Mouse (Mus musculus) telencephalon, adult 2 months (tissue): ENCODE results near the gene Crx.
A peak's percentile ranks its signal among the peaks of the same experiment; 100 is the strongest.
"Not testable (repeated sequence)": the region's sequence is repeated elsewhere in the genome, so short reads cannot be mapped to it uniquely, and the experiment has no call there.

Source experiments
- DNase-seq: peaks from one replicate; pipeline ENCODE4 v3.0.0-alpha.2; 2011; ENCODE audit warnings: low read depth, low spot score

The Crx gene

DNA sequence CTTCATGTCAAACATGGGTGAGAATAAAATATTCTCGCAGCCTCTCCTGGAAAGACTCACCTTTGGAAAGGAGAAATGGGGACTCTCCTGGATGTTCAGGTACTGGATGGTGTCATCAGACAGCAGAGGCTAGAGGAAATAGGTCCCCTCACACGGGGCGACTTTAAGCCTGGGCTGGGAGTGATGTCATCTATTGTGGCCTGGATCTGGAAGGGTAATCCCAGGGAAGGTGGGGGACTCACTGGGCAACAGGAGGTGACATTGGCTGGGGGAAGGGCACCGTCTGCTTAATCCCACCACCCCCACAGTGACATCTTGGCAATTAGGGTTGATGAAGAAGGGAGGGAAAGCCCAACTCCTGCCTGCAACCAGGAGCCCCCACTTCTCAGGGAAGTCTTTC, at the start of gene Crx:
TSS of gene Crx (minus strand) at position 213 of the 400 bp plus-strand sequence.
- DNase-seq: no peak

DNA sequence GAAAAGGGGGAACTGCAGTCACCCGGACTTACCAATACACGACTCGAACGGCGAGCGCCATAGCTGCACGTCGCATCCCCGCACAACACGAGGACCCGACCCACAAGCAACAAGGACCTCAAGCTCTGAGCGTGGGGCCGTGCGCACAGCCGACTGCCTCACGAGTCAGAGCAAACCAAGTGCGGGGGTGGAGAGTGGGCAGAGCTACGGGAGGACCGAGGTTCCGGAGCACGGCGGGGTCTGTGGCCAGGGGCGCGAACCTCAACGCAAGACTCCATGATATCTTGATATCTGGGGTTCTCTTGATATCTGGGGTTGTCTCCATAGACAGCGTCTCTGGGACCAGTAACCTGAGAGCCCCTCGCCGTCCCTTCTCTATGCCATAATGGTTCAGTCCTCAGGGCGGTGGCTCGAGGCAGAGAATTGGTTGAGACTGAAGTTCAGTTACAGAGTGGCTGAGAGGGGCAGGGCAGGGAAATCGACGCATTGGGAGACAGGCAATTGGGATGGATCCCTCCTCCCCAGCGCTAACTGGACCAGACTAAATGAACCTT, 42.5 kb upstream of the Crx start, which contains the start of gene Selenow:
TSS of gene Selenow (minus strand) at position 183 of the 554 bp plus-strand sequence.
- DNase-seq: peak; percentile 93

DNA sequence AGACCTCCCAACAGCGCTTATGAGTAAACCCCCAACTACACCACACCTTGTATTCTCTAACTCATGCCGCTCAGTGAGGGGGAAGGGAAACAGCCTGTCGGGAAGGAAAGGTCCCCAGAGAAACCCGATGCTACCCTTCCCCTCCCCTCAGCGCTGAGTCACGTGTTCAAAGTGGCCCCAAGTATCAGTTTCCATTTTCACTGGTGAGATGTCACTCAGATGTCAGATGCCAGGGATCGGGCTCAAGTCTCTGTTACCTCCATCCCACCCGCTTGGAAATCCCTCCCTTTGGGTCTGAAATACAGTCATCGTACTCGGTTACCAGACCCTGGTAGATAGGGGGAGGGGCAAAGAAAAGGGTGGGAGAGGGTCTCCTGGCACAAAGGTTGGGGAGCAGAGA, 42.0 kb upstream of the Crx start:
- no peak for DNase-seq

DNA sequence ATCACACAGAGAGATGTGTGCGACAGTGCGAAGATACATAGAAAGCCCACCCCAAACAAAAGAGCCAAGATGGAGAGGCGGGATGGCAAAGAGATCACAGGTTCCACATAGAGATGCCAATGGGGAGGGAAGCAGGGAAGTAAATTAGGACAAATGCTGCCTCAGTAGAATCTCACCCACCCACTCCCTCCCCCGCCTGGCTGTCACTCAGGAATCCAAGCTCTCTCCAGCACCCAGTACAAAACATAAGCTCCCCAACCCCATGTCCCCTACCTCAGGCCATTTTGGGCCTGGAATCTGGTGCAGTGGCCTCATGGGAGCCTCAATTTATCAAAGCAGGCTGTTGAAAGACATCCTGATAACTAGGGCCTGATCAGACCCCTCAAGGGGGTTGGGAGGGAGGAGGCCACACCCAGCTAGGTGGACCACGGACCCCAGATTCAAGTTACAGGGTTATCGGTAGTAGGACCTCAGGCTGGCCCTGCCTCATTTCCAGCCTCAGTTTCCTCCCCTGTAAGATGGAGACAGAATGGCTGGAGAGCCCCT, 41.0 kb upstream of the Crx start:
- peak; percentile 56 for DNase-seq

DNA sequence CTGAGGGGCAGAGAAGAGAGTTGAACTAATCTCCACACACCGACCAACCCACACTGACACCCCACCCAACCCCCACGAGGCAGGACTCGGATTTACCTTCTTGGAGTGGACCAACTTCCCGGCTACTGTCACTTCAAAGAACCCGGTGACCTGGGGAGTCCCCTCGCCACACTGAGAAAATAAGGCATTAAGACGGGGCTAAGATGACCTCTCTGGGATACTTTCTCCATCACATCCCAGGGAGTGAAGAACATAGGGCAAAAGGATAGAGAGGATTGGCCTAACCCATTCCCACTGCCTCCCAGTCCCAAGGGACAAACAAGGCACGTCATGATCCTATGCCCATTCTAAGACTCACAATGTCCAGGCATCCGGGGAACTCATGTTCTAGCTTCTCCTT, 40.2 kb upstream of the Crx start:
- DNase-seq: no peak

DNA sequence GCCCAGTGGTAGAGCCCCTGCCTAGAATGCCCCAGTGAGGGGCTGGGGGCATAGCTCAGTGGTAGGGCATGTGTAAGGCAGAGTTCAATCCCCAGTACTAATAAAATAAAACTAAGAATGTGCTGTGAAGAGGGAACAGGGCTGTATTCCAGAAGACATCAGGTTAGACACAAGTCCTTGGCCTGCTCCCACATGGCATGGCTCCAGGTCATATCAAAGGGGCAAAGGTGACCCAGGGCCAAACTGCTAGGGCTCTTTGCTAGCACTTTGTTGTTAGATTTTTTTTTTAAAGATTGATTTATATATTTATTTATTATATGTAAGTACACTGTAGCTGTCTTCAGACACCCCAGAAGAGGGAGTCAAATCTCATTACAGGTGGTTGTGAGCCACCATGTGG, 38.6 kb upstream of the Crx start:
- no peak for DNase-seq

DNA sequence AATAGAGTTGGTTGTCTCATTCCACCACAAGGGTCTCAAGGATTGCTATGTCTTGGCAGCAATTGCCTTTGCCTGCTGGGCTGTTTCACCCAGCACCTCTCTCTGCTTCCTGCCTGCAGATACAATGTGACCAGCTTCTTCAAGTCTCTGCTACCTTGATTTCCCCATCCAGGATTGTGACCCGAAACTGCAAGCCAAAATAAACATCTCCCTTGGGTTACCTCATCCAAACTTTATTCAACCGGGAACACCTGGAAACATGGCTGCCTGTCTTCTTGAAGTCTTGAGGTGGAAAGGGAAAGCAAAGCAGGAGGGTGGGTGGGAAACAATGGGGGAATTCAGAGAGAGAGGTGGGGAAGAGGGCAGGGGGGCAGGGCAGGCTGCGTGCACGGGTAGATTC, 37.2 kb upstream of the Crx start:
- DNase-seq: no peak

DNA sequence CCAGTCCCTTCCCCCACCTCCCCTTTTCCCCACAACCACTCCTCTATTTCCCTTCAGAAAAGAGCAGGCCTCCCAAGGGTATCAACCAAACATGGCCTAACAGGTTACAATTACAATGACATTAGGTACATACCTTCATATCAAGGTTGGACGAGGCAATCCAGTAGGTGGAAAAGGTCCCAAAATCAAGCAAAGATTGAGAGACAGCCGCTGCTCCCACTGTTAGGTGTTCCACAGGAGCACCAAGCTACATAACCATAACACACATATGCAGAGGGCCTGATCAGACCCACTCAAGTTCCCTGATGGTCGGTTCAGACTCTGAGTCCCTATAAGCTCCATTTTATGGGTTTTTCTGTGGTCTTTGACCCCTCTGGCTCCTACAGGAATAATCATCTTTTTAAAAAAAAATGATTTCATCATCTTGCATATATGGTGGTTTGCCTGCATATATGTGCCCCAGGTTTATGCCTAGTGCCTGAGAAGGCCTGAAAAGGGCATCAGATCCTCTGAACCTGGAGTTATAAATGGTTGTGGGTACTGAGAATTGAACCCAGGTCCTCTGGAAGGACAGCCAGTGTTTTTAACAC, 36.5 kb upstream of the Crx start:
- no peak for DNase-seq

DNA sequence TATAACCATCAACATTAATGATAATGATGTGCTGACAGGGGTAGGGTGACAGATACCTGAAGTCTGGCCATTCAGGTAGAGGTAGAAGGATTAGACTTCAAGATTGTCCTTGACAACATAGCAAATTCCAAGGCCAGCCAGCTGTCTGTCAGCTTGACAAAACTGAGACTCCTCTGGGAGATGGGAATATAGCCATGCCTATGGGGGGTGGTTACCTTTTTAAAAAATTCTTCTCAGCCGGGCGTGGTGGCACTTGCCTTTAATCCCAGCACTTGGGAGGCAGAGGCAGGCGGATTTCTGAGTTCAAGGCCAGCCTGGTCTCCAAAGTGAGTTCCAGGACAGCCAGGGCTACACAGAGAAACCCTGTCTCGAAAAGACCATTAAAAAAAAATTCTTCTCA, 35.9 kb upstream of the Crx start:
- DNase-seq: not testable (repeated sequence)

DNA sequence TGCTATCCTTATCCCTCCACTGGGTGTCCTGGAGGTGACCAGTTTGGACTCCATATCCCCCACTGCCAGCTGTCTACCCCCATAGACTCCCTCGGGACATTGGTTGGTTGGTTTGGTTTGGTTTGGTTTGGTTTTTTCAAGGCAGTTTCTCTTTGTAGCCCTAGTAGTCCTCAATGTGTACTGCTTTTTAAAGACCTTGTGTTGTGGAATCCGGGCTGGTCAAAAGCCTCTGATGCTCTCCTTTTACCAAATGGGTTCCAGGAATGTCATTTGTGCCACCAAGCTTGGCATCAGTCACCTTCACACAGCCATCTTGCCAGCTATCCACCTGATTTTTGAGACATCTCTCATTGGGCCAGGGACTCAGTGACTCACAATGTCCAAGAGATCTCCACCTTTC, 35.0 kb upstream of the Crx start:
- DNase-seq: no peak

DNA sequence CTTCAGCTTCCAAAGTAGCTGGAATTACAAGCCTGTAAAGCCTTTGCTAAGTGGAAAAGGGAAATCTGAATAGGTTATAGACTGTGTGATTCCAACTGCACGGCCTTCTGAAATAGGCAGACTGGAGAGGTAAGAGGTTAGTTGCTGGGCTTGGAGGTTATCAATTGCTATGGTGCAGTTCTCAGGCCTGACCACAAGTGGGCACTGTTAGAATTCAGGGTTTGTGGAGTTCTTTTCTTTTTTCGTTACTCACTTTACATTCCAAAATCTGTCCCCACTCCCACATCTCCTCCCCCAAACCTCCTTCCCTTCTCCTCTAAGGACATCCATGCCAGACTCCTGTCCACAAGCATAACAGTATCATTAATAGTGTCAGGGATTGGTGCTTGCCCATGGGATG, 34.5 kb upstream of the Crx start:
- DNase-seq: no peak

DNA sequence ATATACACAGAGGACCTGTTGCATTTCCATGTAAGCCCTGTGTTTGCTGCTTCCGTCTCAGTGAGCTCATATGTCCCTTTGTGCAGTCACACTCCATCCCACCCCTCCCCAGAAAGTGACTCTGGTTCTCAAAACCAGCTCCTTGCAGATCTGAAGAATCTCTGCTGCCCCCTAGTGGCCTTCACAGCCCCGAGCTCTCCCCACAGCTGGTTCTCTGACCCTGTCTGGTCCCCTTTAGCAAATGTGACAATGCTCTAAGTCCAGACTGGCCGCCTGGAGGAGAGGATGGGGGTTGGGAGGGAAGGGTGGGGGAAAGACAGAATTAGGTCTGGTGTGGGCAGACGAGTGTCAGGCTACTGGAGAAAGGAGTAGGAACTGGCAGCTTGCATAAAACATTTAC, 32.4 kb upstream of the Crx start:
- peak; percentile 41 for DNase-seq

DNA sequence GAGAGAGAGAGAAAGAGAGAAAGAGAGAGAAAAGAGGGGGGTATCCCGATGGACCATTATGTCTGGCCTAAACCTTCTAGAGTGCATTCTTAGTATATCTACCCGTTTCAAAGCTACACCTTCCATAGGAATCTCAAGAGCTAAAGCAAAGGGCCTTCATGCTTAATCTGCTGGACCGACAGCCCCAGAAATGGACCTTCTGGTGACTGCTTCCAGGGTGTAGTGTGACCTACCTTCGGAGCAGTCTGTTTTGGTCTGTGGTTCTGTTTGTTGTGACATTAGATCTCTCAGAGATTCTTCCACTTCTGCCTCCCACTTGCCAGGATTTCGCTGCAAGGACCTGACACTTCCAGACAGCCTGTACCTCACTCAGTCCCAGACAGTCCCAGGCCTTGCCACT, 30.8 kb upstream of the Crx start:
- no peak for DNase-seq

DNA sequence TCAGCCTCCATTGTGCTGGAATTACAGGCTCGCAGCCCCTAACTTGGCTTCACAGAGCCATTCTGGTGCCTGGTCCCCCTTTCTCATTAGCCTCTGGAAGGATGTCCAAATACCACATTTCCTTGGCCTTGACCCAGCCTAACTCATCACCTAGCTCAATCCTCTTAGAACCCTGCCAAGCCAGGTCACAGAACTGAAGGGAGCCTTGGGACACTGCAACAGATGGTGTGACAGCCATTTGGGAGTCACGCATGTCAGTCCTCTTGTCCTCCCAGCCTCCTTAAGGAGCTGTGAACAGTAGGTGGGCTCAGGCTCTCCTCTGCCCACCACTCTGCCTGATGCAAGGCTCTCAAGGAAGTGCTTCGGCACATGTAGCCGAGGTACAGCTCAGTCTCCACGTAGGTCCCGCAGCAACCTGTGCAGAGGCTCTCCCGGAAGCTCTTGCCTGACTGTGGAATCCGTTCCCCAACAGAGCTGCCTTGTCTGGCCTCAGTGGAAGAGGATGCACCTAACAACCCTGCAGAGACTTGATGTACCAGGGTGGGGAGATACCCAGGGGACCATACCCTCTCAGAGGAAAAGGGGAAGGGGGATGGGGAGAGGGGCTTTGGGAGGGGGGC, 28.3 kb upstream of the Crx start:
- no peak for DNase-seq

DNA sequence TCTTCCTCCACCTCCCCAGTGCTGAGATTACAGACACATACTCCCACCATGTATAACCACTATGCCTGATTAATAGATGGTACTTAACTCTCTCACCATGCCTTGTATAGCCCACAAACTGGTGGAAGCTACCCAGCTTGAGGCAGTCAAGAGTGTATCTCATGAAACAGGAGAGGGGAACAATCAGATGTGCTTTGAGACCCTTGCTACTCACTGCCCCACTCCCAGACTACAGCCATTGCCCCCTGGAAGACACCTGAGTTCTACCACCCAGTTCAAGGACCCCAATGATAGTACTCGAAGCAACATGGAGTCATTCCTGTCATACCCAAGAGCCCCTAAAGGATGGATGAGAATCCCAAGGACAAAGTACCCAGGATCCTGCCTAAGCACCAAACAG, 26.8 kb upstream of the Crx start:
- DNase-seq: no peak

DNA sequence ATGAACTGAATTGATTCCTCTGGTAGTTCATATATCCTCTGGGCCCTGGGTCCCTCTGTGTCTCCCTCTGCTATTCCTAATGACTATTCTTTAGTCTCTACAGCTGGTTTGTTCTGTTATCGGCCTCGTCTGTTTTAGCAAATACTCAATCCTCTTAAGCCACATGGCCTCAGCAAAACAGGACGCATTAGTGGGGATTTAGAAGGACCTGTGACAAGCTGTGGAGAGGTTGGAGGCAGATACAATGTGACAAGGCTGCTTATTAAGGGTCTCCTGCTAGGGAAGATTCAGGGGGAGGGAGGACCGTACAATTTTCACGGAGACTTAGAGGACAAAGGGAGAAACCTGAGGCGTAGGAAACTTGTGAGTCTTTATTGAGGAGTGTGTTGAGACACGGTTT, 26.1 kb upstream of the Crx start:
- no peak for DNase-seq

DNA sequence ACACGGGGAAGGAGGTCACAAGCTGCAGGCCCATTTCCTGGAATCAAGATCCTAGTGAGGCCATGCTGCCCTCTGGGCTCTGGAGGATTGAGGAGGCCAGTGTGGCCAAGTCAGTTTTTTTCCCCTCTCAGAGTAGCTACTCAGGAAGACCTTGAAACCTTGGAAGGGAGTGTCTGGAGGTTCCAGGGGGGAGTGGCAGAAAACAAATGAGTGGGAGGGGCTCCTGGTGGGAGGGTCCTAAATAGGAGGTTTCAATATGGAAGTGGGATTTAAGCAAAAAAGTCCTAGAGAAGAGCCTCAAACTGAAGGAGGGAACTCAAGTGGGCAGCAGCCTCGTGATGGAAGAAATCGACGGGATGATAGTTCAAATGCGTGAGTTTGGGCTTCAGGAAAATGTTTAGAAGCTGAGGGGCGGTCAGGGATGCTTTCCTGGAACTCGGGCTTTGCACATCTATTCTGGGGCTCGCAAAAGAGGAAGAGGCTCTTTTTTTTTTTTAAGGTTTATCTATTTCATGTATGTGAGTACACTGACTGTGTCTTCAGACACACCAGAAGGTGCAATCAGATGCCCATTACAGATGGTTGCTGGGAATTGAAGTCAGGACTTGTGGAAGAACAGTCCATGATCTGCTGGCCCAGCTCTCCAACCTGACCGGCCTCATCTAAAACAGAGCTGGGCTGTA, 21.7 kb upstream of the Crx start:
- DNase-seq: no peak

DNA sequence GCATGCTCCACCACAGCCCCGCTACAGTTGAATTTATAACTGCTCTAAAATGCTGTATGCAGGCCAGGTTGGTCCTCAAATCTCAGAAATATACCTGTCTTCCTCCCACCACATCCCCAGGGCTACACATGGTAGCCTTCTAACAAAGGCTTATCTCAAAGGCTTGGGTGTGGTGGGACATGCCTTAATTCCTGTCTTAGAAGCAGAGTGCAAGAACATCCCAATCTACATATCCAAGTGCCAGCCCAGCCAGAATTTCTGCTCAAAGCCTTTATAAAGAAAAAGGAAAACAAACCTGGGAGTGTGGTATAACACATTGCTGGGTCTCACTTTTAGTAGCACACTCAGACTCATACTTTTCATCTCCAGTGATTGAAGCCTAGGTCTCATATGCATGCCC, 14.5 kb upstream of the Crx start:
- DNase-seq: no peak

DNA sequence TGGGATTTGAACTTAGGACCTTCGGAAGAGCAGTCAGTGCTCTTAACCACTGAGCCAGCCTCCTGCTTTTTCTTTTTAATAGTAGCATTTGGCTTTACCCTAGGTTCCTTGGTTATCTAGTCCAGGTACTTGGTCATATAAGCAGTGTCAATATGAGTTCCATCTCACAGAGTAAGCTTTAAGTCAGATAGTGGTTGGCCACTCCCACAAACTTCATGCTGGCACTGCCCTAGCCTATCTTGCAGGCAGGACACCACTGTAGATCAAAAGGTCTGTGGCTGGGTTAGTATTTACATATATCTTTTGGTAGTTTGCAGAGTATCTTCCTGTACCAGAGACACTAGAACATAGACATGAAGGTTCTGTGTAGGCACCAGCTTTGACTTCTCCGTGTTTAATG, 4.4 kb upstream of the Crx start:
- DNase-seq: no peak

DNA sequence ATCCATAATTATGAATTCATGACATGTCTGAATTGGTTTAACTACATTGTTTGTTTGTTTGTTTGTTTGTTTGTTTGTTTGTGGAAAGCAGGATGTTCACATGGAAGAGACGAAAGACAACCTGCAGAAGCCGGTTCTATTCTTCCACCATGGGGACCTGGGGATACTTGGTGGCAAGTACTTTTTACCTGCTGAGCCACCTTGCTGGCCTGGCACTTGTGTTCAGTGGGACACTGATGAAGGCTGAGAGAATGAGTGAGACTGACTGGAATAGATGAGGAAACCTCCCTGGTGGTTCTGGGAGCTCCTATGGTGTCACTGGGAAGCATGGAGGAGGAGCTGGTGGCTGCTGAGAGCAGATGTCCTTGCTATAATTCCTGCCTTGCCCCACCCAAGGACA, 2.5 kb upstream of the Crx start, which contains the start of gene Crxos:
TSS of gene Crxos (plus strand) at position 301 of the 400 bp plus-strand sequence.
- no peak for DNase-seq

DNA sequence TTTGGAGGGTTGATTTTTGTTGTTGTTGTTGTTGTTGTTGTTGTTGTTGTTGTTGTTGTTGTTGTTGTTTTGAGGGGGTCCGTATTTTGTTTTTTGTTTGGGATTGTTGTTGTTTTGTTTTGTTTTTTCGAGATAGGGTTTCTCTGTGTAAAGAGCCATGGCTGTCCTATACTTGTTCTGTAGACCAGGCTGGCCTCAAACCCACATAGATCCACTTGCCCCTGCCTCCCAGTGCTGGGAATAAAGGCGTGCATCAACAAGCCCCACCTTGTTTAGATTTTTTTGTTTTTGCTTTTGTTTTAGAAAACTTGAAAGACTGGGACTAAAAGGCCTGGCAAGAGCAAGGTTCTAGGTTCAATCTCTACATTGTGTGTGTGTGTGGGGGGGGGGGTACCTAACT, 2.1 kb upstream of the Crx start:
- DNase-seq: no peak

DNA sequence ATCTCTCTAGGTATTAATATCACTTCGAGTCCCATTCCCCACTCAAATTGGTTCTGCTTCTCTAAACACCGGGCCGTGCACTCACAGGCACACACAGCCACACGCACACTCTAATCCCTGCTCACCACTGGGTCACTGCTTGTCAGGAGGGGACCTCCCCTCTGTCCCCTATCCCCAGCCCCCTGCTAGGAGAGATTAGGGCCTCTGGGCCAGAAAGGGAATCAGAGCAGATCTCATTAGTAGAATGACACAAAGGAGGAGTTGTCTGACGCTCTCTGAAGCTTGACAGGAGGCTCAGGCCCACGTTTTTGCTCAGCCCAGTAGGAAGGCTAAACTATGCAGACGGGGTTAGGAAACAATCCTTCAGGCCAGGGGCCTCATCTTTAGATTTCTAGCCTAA, 1.6 kb upstream of the Crx start:
- no peak for DNase-seq

DNA sequence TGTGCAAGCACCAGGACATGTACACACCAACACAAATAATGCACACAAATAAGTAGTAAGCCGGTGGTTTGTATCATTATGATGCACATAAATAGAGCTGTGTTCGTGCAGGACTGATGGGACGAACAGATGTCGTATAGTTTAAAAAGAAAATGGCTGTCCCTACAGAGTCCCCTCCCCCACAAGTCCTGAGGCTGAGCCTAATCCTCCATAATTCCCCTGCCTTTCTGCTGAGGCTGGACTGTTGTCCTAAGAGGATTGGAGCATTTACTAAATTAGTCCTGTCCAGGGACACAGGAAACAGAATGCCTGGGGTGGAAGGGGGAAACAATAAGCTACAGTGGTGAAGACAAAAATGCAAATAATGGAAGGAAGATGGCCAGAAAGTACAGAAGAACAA, 15.7 kb downstream of the Crx start:
- DNase-seq: no peak
